Mouse (Mus musculus): ENCODE measurements around the gene Pakap.

The Pakap gene

DNA sequence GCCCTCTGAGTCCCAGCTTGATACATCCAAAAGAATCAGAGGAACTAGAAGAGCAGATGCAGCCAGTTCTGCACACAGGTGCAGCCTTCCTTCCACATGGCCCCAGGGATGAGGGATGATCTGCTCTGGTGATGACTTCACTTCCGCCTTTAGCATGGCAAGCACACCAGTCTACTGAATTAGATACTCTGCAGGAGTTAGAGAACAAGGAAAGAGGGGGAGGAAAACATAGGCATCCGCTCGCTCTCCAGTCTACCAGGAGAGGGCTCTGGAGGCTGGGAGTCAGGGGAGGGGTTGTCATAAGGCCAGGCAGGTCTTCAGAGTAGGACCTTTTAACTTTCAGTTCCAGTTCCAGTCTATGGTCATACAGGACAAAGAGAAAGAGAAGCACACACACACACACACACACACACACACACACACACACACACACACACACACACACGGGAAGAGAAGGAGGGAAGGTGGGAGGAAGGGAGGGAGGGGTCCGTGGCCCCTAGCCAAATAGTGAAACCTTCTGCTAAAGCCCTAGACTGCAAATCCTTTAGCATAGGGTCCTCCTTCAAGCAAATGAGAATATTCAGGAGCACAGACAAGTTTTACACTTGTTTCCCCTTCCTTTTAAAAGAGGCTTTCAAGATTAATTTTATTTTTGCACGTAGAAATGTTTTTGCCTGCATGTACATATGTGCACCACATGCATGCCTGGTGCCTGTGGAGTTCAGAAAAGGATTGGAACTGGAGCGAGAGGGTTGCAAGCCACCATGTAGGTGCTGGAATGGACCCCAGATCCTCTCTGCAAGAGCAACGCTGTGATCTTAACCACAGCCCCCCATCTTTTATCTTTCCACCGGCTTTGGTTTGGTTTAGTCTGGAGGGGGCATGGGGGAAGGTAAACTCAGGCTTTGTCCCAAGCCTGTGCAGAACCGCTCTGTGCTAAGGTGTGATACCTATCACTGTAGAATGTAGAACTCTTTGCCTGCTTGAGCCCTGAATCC is 346.5 kb downstream of the Pakap start:
- no peak for DNase-seq (ENCODE audit: low spot score)

DNA sequence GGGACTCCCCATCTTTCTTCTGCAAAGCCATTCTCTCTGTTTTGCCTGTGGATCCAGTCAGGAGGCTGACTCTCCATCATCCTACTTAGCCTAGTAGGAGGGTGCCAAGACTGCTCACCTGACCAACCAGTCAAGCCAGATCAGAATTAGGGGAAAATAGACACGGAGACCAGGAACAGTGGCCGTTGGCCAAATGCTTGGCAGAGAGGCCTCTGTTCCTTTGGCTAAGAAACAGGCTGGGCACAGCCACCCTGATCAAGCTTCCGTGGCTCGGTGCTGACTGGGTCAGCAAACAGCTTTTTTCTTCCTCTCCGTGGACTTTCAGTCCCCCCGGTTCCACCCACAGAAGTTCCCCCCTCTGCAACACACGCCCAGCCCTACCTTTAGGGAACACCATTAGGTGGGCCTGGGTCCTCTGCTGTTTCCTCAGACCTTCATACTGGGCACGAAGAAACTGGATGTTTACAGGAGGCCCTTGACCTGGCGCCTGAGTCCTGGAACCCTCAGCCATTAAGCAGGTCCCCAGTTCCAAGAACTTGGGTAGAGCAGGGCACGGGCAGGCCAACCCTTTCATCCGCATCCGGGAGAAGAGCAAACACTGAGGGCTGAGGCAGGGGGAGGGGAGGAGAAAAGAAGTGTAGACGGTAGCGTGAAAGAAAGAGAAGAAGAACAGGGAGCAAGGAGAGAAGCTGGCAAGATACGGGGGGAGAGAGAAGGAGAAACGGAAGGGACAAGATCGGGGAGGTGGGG is 347.4 kb downstream of the Pakap start:
- DNase-seq (ENCODE audit: low spot score) = no peak

DNA sequence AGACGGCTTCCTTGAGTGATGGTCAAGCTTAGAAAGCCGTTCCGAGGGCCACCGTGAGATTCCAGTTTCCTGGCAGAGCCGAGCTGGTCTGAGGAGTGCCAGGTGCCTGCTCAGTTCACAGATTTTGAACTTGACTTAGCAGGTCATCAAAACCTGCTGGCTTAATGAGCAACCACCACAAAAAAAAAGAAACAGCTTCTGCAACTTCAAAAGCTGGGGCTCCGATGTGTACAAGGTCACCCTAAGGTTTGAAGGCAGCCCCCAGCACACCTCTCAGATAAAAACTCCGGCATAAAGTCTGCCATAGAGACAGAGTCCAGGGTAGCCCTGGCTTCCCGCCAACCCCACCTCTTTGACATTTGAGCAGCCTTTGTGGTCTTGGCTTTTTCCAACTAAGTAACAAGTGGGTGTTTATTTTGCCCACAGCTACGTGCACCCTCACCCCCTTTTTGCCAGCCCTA is 348.3 kb downstream of the Pakap start, which contains the start of gene D630039A03Rik:
Gene D630039A03Rik, minus strand, starts transcription at position 97 of the 461 bp plus-strand sequence.
- no peak for DNase-seq (ENCODE audit: low spot score)

DNA sequence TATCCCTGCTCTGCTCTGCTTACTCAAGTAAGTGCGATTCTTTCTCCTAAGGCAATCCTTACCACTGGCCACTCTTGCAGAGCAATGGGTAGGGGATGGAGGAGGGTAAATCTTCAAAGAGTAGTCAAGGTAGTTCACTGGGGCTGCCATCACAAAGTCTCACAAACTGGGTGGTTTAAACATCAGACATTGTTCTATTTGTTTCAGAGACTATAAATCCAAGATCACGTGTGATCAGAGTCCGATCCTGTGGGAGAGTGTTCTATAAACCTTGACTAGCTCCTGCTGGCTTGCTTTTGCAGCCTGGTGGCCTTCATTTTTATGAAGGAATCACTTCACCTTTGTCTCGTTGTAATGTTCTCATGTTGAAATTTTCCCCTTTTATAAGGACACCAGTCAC is 348.7 kb downstream of the Pakap start:
- no peak for DNase-seq (ENCODE audit: low spot score)

DNA sequence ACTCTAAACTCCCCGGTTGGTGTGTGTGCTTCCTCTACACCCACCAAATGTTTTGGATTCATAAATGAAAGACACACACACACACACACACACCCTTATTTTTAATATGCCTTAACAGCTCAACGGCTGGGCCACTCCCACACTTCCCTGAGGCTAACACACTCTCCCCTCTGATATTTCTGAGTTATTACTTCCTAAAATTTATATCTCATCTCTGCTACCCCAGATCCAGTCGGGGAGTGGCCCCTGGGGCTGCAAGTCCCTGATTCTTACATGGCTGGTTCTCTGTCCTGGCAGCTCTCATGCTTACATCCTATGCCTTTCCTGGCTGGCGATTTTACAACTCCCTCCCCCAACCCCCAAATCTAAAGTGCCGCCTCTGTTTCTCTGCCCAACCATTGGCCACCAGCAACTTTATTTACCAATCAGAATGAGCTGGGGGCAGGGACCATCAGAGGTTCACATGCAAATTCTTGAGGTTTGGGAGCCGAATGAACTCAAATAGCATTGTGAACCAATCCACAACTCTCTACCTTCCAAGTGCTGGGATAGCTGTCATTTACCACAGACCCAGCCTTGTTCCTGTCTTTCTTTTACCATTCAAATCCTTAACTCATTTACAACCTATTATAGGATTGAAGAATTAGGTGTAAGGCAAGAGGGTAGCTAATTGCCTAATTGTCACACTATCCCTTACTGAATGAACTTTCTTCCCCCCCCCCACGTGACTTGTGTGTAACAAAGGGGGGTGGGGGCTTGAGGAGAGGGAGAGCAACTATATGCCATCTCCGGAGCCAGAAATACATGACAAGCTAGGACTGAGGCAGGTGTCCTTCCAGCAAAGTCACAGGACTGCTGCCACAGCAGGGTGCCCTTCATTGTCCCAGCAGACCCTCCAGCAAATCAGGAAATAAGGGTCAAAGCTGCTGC is 351.8 kb downstream of the Pakap start:
- DNase-seq (ENCODE audit: low spot score) = no peak

DNA sequence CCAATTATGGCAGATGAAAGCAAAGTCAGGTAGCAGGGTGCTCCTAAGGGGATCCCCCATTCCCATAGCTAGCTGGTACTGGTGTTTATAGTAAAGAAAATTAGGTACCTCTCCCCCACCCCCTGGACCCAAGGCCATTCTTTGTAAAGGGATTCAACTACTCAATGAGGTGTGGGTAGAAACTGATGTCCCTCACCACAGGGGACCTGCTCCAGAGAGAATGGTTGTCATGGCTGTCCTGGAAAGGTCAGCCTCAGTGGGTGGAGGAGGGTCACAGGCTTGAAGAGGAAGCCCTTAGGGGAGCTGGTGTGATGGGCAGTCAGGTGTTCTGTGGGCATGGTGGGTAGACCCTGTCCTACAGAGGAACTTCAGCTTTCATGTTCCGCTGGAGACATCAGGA is 352.5 kb downstream of the Pakap start:
- no peak for DNase-seq (ENCODE audit: low spot score)

DNA sequence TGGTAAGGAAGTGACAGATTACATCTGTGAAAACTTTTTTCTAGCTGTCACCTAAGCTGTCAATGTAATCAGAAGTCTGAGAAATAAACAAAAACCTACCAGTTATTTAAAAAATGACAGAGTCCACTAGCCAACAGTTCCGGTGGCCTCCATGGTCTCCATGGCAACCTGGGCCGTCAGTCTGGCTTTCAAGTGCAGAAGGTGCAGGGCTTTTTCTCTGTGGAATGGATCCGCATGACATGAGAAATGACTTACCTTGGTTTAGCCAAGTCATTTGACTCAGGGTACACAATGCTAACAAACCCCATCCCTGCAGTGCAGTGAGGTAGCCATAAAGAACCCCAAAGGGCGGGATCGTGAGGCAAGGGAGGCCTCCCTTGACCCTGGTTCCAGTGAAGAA is 354.2 kb downstream of the Pakap start:
- no peak for DNase-seq (ENCODE audit: low spot score)

DNA sequence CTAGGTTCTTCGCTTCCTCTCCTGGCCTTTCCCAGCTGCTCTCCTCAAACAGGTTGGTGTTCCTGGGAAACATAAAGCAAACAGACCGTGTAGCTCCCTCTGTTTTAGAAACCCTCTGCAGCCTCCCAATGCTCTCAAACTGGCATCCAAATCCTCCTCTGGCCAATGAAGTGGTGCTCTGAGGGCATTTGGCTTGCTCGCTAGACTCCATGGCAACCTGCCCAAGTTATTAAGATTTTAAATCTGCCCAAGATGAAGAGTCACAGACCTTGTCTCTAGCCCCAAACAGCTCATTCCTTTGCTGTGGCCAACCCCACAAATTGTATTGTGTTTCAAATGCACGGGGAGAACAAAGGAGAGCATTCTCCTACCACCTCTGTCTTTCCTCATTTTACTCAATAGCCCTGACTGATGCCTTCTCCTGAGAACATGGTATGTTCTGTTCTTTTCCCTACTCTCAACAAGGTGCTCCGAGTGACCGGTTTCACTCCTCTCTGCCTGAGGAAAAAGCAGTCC is 356.6 kb downstream of the Pakap start:
- DNase-seq (ENCODE audit: low spot score) = no peak

DNA sequence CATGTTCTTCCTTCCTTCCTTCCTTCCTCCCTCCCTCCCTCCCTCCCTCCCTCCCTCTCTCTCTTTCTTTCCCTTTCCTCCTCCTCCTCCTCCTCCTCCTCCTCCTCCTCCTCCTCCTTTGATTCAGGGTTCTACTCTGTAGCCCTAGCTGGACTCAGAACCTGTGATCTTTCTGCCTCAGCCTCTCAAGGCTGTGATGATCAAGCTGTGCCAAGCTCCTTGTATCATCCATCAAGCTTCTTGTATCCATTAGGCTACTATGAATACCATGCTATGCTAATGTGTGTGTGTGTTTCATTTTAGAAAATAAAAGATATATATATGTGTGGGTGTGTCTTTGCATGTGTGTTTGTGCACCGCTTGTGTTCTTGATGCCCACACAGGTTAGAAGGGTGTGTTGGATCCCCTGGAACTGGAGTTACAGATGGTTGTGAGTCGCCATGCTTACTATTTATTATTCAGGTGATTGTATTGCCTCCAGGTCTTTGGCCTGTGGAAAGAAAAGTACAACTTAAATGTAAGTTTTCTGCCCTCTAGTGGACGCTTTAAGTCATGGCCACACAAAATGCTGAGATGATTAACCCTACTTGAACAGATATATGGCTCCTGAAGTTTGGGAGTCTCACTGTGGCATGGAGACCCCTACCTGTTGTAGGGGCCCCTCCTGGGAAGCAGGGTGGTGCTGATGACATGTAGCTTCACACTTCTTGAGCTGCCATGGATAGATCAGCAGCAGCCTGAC is 359.7 kb downstream of the Pakap start:
- DNase-seq (ENCODE audit: low spot score) = no peak

DNA sequence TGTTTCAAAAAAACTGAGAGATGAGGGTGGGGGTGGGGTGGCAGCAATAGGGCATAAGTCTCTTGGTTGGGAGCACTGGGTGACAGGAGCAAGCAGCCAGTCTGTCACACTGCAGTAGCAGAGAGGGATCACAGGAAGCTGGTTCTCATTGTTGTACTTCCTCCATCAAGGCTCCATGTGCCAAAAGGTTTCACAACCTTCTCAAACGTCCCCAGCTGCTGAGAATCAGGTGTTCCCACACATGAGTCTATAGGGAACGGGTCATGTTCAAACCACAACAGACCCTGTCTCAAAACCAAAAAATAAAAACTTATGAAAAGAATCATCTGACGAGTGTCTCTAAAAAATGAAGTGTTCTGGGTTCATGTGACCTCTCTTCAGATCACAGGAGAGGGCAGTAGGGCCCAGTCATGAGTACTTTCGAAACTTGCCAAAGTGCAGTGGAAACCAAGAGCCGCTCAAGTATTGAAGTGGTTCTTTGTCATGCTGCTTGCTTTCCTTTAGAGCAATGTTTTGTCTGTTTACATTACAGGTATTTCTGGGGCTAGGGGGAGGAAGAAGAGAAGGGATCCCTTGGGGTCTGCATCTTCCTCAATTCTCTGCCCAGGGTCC is 362.7 kb downstream of the Pakap start:
- DNase-seq (ENCODE audit: low spot score) = no peak

DNA sequence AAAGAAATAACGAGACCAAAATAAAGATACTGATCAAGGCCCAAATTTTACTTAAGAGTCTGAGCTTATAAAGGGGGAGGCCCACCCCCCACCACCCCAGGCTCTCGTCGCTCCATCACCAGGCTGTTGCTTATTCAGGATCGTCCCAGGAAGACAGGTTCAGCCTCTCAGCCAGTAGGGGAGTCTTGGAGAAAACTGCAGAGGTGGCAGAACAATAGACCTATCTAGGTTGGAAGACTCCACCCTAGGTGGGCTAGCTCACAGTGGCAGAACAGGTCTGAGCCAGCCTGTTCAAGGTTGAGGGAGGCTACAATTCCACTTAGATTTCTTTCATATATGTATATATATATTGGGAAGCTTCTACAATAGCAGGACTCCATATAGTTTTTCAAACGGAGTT is 366.2 kb downstream of the Pakap start:
- DNase-seq (ENCODE audit: low spot score) = no peak

DNA sequence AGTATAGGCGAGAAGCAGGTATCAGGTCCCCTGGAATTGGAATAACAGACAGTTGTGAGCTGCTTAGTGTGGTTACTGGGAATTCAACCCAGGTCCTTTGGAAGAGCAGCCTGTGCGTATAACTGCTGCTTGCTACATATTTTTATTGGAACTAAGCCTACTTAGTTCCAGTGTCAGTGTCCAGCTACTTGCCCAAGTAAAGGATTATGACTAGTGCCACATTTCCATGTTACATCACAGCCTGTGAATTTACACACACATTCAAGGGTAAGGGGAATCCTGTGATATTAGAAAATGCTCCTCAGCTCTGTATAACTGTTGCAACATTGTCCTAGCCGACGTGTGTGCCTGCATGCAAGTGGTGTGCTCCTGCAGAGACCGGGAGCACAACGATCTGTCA is 369.3 kb downstream of the Pakap start:
- DNase-seq (ENCODE audit: low spot score) = no peak

DNA sequence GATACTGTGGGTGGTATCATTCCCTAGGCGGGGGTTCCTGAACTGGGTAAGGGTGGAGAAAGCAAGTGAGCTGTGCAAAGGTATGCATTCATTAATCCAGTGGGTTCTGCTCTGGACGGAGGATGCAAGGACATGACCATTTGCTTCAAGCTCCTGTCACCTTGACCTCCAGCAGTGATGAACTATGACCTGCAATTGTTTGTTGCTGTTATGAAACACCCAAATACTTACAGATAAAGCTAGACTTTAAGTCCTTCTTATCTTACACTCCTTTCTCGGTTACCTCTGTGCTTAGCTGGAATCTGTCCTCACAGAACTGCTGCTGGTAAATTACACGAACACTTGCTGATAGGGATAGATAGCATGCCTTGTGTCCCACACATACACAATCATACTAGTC is 372.7 kb downstream of the Pakap start:
- no peak for DNase-seq (ENCODE audit: low spot score)

DNA sequence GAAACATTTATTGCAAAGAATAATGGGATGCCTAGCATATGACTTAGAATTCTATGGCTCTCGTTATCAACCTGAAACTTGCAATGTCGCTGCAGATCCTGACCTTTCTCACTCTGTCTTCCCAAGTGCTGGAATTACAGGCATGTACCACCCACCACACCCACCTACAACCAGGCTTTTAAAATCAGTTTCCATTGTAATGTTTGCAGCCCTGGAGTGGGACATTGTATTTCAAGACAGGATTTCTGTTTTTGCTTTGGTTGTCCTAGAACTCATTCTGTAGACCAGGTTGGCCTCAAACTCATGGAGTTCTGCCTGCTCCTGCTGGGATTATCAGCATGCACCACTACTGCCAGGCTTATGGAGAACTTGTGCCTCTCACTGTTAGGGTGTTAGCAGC is 374.9 kb downstream of the Pakap start:
- no peak for DNase-seq (ENCODE audit: low spot score)
